Comparison of ENCODE assay signal across 13 mouse cellular contexts in the genomic region with DNA sequence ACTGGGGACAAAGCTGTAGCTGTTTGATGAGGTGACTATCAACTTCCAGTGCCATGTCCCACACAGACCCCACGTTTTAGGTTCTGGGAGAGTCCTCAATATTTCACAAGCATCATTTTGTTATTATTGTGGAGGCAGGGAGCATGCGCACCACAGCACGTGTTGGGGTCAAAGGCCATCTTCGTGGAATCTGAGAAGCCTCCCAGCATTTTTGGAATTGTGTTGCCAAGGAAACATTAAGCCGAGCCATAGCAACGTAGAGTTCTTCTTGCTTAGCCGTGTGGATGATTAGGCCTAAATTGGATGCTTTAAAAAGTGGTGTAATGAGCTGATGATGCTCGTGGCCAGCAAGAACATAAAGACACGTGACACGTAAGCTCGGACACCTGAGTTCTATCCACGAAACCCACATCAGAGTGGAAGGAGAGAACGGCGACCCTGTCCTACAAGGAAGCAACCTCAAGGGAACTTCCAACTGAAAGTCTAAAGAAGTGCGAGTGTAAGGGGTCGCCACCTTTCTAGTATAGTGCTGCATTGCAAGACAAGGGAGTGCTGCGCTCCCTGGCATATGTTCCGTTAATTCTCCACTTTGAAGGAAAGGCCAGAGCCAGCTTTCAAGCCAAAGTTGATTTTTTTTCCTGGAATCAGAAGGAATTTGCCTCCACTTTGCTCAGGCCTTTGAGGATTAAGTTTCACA. TPM values are rescaled to one million over a fixed set of nuclear protein-coding genes. Genes with fewer than 3 reads are reported as not detected.
A peak's percentile ranks its signal among the peaks of the same experiment; 100 is the strongest.
DNase-seq lines count a peak whose midpoint lies in the region; ATAC-seq lines count a peak whose summit lies in the region.
"Had no signal": no experiment of that assay in that cellular context is flagged by ENCODE, and none has a peak within 500 bp of the region (broad histone marks: within the 10 kb centered on the region; RNA-seq: fewer than 3 reads in every experiment).

No protein-coding gene starts in this region.

- no peak overlapping the region for H3K4me3 ChIP-seq in forebrain, embryonic 10.5 days
- H3K4me3 ChIP-seq in forebrain, embryonic 15.5 days = no peak overlapping the region
- H3K4me3 ChIP-seq in neural tube, embryonic 15.5 days (replicated peaks) = no peak overlapping the region
- no peak overlapping the region for H3K4me3 ChIP-seq in forebrain, embryonic 13.5 days
- H3K4me3 ChIP-seq: embryonic facial prominence, embryonic 12.5 days; liver, embryonic 12.5 days had no signal

- WGBS in forebrain, embryonic 10.5 days = 63% methylated on average over 18 of the region's 18 CpGs
- WGBS in forebrain, embryonic 15.5 days = 41% methylated on average over 18 of the region's 18 CpGs
- WGBS in neural tube, embryonic 15.5 days = 66% methylated on average over 18 of the region's 18 CpGs
- WGBS in forebrain, embryonic 13.5 days = 48% methylated on average over 18 of the region's 18 CpGs

- peaks cover 27% of the 10 kb centered on the region for H3K4me1 ChIP-seq in forebrain, embryonic 10.5 days
- H3K4me1 ChIP-seq in forebrain, embryonic 15.5 days = 0 out of 2 replicates have a peak, but pooled peaks cover 5% of the 10 kb centered on the region
- no peaks in the 10 kb centered on the region for H3K4me1 ChIP-seq in neural tube, embryonic 15.5 days
- peaks cover 9% of the 10 kb centered on the region; the same call in 1 of the 2 replicates for H3K4me1 ChIP-seq in forebrain, embryonic 13.5 days
- H3K4me1 ChIP-seq: embryonic facial prominence, embryonic 12.5 days; liver, embryonic 12.5 days had no signal

- no peak; the same call in 1 of the 2 replicates for ATAC-seq in forebrain, embryonic 15.5 days (replicated peaks)
- no peak for ATAC-seq in neural tube, embryonic 15.5 days (ENCODE audit: low FRiP score)
- peak; percentile 33; the same call in 1 of the 2 replicates for ATAC-seq in forebrain, embryonic 13.5 days
- ATAC-seq: liver, embryonic 12.5 days had no signal

- intact Hi-C loops in gastrocnemius, postnatal 14 days (cut with DNase I; ENCODE audit: low total_unique reads) = no loop called here

- peak overlapping the region; percentile 27; the same call in 1 of the 2 replicates for H3K27ac ChIP-seq in forebrain, embryonic 10.5 days
- H3K27ac ChIP-seq in forebrain, embryonic 15.5 days (replicated peaks) = no peak overlapping the region
- H3K27ac ChIP-seq in neural tube, embryonic 15.5 days (replicated peaks) = no peak overlapping the region
- no peak overlapping the region for H3K27ac ChIP-seq in forebrain, embryonic 13.5 days
- H3K27ac ChIP-seq: embryonic facial prominence, embryonic 12.5 days; liver, embryonic 12.5 days had no signal

- H3K9ac ChIP-seq in forebrain, embryonic 15.5 days (replicated peaks) = no peak overlapping the region
- H3K9ac ChIP-seq in neural tube, embryonic 15.5 days (replicated peaks) = no peak overlapping the region
- no peak overlapping the region for H3K9ac ChIP-seq in forebrain, embryonic 13.5 days
- H3K9ac ChIP-seq: embryonic facial prominence, embryonic 12.5 days; liver, embryonic 12.5 days had no signal

- H3K27me3 ChIP-seq in forebrain, embryonic 10.5 days (ENCODE audit: poor library complexity, severe bottlenecking) = peaks cover 56% of the 10 kb centered on the region
- H3K27me3 ChIP-seq in forebrain, embryonic 15.5 days = no peaks in the 10 kb centered on the region
- H3K27me3 ChIP-seq in neural tube, embryonic 15.5 days (replicated peaks) = 0 out of 2 replicates have a peak, but pooled peaks cover 8% of the 10 kb centered on the region
- peaks cover 2% of the 10 kb centered on the region; the same call in 1 of the 2 replicates for H3K27me3 ChIP-seq in forebrain, embryonic 13.5 days
- H3K27me3 ChIP-seq: embryonic facial prominence, embryonic 12.5 days; liver, embryonic 12.5 days had no signal

- DNase-seq in forebrain, embryonic 10.5 days (ENCODE audit: extremely low spot score, low spot score) = peak; percentile 50
- peak; percentile 25 for DNase-seq in neural tube, embryonic 10.5 days (ENCODE audit: extremely low spot score, low spot score)
- peak; percentile 55 for DNase-seq in retina, postnatal 1 day
- no peak for DNase-seq in right cerebral cortex, postnatal 36 days (ENCODE audit: low spot score in 2 of 2)
- no peak for DNase-seq in gastrocnemius, postnatal 14 days
- DNase-seq: cerebellum, adult 9-10 months; layer of hippocampus, adult 9-11 months; thymus, postnatal 25 days had no signal

- H3K9me3 ChIP-seq in forebrain, embryonic 10.5 days = no peaks in the 10 kb centered on the region
- no peaks in the 10 kb centered on the region for H3K9me3 ChIP-seq in forebrain, embryonic 15.5 days
- no peaks in the 10 kb centered on the region for H3K9me3 ChIP-seq in neural tube, embryonic 15.5 days (replicated peaks)
- H3K9me3 ChIP-seq in forebrain, embryonic 13.5 days (replicated peaks) = no peaks in the 10 kb centered on the region
- H3K9me3 ChIP-seq: embryonic facial prominence, embryonic 12.5 days; liver, embryonic 12.5 days had no signal

- no peak overlapping the region for H3K4me2 ChIP-seq in forebrain, embryonic 15.5 days (replicated peaks)
- H3K4me2 ChIP-seq in neural tube, embryonic 15.5 days = no peak overlapping the region
- H3K4me2 ChIP-seq in forebrain, embryonic 13.5 days = peak overlapping the region; percentile 33; the same call in 1 of the 2 replicates
- H3K4me2 ChIP-seq: embryonic facial prominence, embryonic 12.5 days; liver, embryonic 12.5 days had no signal

- H3K36me3 ChIP-seq in forebrain, embryonic 10.5 days (replicated peaks) = no peaks in the 10 kb centered on the region
- no peaks in the 10 kb centered on the region for H3K36me3 ChIP-seq in forebrain, embryonic 15.5 days
- H3K36me3 ChIP-seq in neural tube, embryonic 15.5 days = no peaks in the 10 kb centered on the region
- H3K36me3 ChIP-seq in forebrain, embryonic 13.5 days (ENCODE audit: poor library complexity, severe bottlenecking) = no peaks in the 10 kb centered on the region
- H3K36me3 ChIP-seq: embryonic facial prominence, embryonic 12.5 days; liver, embryonic 12.5 days had no signal

RNA-seq across cellular contexts. Expression of gene Dct, which starts 9.8 kb away (rescaled TPM):
- polyA plus RNA-seq in forebrain, embryonic 10.5 days (2016; fragmentation: Nextera tagmentation; extraction: Ambion mirVana) = 7.4 and 10.6 TPM in 2 replicates
- polyA plus RNA-seq in forebrain, embryonic 15.5 days (2015; fragmentation: Nextera tagmentation; extraction: Ambion mirVana) = 7.2 and 7.3 TPM in 2 replicates
- 0.84 and 0.86 TPM in 2 replicates for polyA plus RNA-seq in neural tube, embryonic 15.5 days (2015; fragmentation: Nextera tagmentation; extraction: Ambion mirVana)
- 15.2 and 15.8 TPM in 2 replicates for polyA plus RNA-seq in forebrain, embryonic 13.5 days (2015; fragmentation: Nextera tagmentation; extraction: Ambion mirVana)
- total RNA-seq in gastrocnemius, postnatal 14 days (2021) = 1 to 10 TPM in 1 of 2 experiments, under 1 TPM in 1; 0.42 to 1.1 TPM

Comparison
In these comparisons a context has a peak if more than half of its experiments do, and no peak if none do; other contexts are left out.
1. DNase-seq: peak in forebrain, embryonic 10.5 days (single experiment), neural tube, embryonic 10.5 days (single experiment) and retina, postnatal 1 day (single experiment); none in right cerebral cortex, postnatal 36 days (0 of 2) and gastrocnemius, postnatal 14 days (single experiment).